Mouse (Mus musculus) heart, adult 2 months (tissue): ENCODE measurements around the gene Selenon.

Source experiments
- CTCF ChIP-seq: fragments of 200-600 bp; IDR thresholded peaks from 2 replicates; pipeline ENCODE4 v1.8.1; 2022; ENCODE audit warnings: antibody characterized with exemption, mild to moderate bottlenecking, moderate library complexity
- EP300 ChIP-seq: fragments of 200-500 bp; IDR thresholded peaks from 2 replicates; pipeline ENCODE4 v1.6.1; 2011; ENCODE audit warnings: low read depth, low read length, control low read depth; ENCODE audit not compliant: insufficient read depth

GRCm38 (mm10) chr4:134577281-134577680, 25.3 kb upstream of the Selenon start:
- no peak for TF ChIP-seq CTCF
- TF ChIP-seq EP300, result no peak
